Mouse (Mus musculus) hindbrain, embryonic 16.5 days (tissue): ENCODE measurements around the gene Nupr1l. TPM values are rescaled to one million over a fixed set of nuclear protein-coding genes. Genes with fewer than 3 reads are reported as not detected.

Experiments used
- ATAC-seq: fragments of 200-750 bp; cut with Nextera tagmentation; 2 replicates; pipeline ENCODE4 v1.8.0; 2017; ENCODE audit warnings: moderate TSS enrichment, moderate library complexity
- H3K27ac ChIP-seq: fragments of 300-500 bp; sonication (generic); 2 replicates; pipeline ENCODE4 v1.5.1; 2014; ENCODE audit warnings: low read depth, mild to moderate bottlenecking, control low read depth, low read length, moderate library complexity
- H3K27me3 ChIP-seq: fragments of 300-500 bp; sonication (generic); replicated peaks from 2 replicates; pipeline ENCODE4 v1.6.1; 2014; ENCODE audit warnings: low read length; ENCODE audit not compliant: control insufficient read depth, insufficient read depth
- H3K36me3 ChIP-seq: fragments of 300-500 bp; sonication (generic); 2 replicates; pipeline ENCODE4 v1.6.1; 2014; ENCODE audit warnings: mild to moderate bottlenecking, low read length, moderate library complexity, mixed read lengths; ENCODE audit not compliant: control insufficient read depth, insufficient read depth
- H3K4me1 ChIP-seq: fragments of 300-500 bp; sonication (generic); 2 replicates; pipeline ENCODE4 v1.6.1; 2014; ENCODE audit warnings: low read depth, low read length; ENCODE audit not compliant: control insufficient read depth, insufficient read depth
- H3K4me2 ChIP-seq: fragments of 300-500 bp; sonication (generic); 2 replicates; pipeline ENCODE4 v1.6.1; 2014; ENCODE audit warnings: mild to moderate bottlenecking, low read length, control low read depth, moderate library complexity
- H3K4me3 ChIP-seq: fragments of 300-500 bp; sonication (generic); 2 replicates; pipeline ENCODE4 v1.5.1; 2014; ENCODE audit warnings: mild to moderate bottlenecking, low read length, control low read depth, moderate library complexity
- H3K9ac ChIP-seq: fragments of 300-500 bp; sonication (generic); 2 replicates; pipeline ENCODE4 v1.6.1; 2014; ENCODE audit warnings: low read depth, mild to moderate bottlenecking, control low read depth, low read length, moderate library complexity
- H3K9me3 ChIP-seq: fragments of 300-500 bp; sonication (generic); 2 replicates; pipeline ENCODE4 v1.6.1; 2014; ENCODE audit warnings: mild to moderate bottlenecking, low read length, moderate library complexity; ENCODE audit not compliant: control insufficient read depth
- WGBS: fragments of 180-500 bp; shearing (Covaris S2); extraction: QIAGEN DNeasy Blood & Tissue Kit; methylation state at CpG from one replicate; pipeline ENCODE4 v1.1.7; 2014; 5-methylcytosine and 5-hydroxymethylcytosine counted together
- polyA plus RNA-seq: library from polyadenylated mRNA; unstranded; fragments of >200 nt; fragmentation: Nextera tagmentation; extraction: Ambion mirVana; gene quantifications from 2 replicates; pipeline ENCODE4 v1.2.1, GENCODE M21; 2015

Gene Nupr1l
- 4.5 and 4.7 TPM in 2 replicates for polyA plus RNA-seq

DNA sequence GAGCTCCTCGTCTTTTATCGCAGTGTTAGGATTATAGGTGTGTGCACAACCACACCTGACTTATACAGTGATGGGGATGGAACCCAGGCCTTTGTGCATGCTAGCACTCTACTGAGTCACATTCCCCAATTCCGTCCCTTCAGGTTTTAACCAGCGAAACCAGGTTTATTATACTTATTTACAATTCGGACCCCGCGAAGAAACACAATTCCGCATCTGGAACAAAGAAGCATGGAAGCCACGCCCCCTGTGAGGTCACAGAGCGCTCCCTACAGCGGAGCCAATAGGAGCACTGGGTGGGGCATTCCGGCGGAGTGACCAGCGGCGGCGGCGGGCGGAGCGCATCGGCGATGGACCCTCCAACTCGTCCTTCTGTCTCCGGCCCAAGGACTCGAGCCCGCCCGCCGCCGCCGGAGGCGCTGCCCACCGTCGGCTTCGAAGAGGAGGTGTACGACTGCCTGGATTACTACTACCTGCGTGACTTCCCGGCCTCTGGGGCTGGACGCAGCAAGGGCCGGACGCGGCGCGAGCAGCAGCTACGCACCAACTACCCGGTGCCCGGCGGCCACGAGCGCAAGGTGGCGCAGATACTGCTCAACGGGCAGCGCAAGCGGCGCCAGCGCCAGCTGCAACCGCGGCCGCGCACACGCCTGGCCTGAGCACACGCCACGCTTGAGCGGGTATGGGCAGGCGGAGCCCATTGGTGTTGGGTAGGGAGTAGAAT, at the start of gene Nupr1l:
TSS of gene Nupr1l (plus strand) at position 299 of the 724 bp plus-strand sequence.
- H3K27ac ChIP-seq, result peak within 1 kb of the TSS; percentile 93
- peak within 1 kb of the TSS; percentile 83 for H3K4me2 ChIP-seq
- under 1% methylated on average over 62 of the region's 63 CpGs for WGBS
- peaks cover 2% of the 10 kb centered on the region; the same call in 1 of the 2 replicates for H3K4me1 ChIP-seq
- no peaks in the 10 kb centered on the region for H3K9me3 ChIP-seq
- H3K9ac ChIP-seq, result peak within 1 kb of the TSS; percentile 81
- H3K4me3 ChIP-seq, result peak within 1 kb of the TSS; percentile 61
- ATAC-seq, result peak; percentile 98
- no peaks in the 10 kb centered on the region for H3K27me3 ChIP-seq
- no peaks in the 10 kb centered on the region for H3K36me3 ChIP-seq

DNA sequence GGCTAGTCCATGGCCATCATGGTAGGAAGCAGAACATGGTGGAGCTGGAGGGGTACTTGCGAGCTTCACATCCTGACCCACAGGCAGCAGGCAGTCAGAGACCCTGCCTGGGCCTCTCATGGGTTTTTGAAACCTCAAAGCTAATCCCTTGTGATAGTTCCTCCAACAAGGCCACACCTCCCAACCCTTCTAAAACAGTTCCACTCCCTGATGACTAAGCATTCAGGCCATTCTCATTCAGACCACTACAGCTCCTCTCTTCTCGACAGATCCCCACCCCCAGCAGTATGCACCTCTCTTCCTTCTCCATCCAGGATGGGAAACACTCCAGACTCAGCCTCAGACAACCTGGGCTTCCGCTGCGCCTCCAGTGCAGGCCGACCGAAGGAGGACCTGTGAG, 46.0 kb upstream of the Nupr1l start:
- H3K27me3 ChIP-seq, result no peaks in the 10 kb centered on the region
- no peak overlapping the region for H3K9ac ChIP-seq
- no peak overlapping the region for H3K4me3 ChIP-seq
- no peak overlapping the region for H3K27ac ChIP-seq
- no peaks in the 10 kb centered on the region for H3K9me3 ChIP-seq
- H3K36me3 ChIP-seq, result peaks cover 21% of the 10 kb centered on the region
- no peak for ATAC-seq
- no peaks in the 10 kb centered on the region for H3K4me1 ChIP-seq
- no peak overlapping the region for H3K4me2 ChIP-seq
- WGBS, result 92% methylated on average over 6 of the region's 6 CpGs

DNA sequence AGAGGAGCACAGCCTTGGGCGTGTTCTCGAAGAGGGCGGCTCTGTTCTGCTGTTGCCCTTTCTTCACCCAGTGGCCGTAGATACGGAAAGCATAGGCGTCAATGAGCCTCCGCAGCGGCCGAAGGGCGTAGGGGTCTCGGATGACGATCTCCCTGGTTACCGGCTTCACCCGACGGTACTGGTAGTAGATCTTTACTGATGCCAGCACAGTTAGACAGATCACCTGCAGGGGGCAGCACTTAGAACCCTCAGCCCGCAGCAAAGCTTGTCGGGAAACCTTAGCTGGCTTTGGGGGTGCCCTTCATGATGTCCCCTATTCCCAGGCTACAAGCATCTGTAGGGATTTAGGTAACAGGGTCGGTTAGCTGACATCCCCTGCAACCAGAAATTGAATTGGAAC, 43.9 kb upstream of the Nupr1l start:
- ATAC-seq, result no peak
- Histone ChIP-seq H3K27me3 (no peaks in the 10 kb centered on the region), H3K4me1 (no peaks in the 10 kb centered on the region), H3K9me3 (no peaks in the 10 kb centered on the region), H3K4me3 (no peak overlapping the region), H3K4me2 (peak overlapping the region; percentile 35), H3K36me3 (peaks cover 17% of the 10 kb centered on the region), H3K9ac (no peak overlapping the region; the same call in 1 of the 2 replicates), H3K27ac (no peak overlapping the region)
- 13% methylated on average over 18 of the region's 18 CpGs for WGBS

DNA sequence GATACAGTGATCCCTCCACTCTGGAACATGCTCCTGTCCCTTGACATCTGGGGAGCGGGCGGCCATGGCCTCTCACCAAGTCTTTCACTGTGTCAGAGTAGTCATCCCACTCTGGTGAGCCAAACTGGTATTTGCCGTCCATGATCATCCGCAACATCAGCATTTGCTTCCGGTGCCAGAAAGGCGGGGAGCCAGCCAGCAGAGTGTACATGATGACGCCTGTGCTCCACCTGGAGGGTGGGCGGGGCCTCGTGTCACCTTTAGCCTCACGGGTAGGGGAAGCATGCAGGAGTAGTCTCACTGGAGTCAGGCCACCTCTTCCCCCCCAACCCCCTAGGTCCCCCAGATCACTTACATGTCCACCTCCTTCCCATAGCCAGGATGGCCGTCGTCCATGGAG, 42.5 kb upstream of the Nupr1l start:
- no peak overlapping the region for H3K4me2 ChIP-seq
- ATAC-seq, result no peak
- H3K27ac ChIP-seq, result no peak overlapping the region
- H3K4me1 ChIP-seq, result no peaks in the 10 kb centered on the region
- H3K9ac ChIP-seq, result no peak overlapping the region
- H3K27me3 ChIP-seq, result no peaks in the 10 kb centered on the region
- WGBS, result 85% methylated on average over 12 of the region's 12 CpGs
- H3K4me3 ChIP-seq, result no peak overlapping the region
- H3K36me3 ChIP-seq, result peaks cover 13% of the 10 kb centered on the region
- H3K9me3 ChIP-seq, result no peaks in the 10 kb centered on the region

DNA sequence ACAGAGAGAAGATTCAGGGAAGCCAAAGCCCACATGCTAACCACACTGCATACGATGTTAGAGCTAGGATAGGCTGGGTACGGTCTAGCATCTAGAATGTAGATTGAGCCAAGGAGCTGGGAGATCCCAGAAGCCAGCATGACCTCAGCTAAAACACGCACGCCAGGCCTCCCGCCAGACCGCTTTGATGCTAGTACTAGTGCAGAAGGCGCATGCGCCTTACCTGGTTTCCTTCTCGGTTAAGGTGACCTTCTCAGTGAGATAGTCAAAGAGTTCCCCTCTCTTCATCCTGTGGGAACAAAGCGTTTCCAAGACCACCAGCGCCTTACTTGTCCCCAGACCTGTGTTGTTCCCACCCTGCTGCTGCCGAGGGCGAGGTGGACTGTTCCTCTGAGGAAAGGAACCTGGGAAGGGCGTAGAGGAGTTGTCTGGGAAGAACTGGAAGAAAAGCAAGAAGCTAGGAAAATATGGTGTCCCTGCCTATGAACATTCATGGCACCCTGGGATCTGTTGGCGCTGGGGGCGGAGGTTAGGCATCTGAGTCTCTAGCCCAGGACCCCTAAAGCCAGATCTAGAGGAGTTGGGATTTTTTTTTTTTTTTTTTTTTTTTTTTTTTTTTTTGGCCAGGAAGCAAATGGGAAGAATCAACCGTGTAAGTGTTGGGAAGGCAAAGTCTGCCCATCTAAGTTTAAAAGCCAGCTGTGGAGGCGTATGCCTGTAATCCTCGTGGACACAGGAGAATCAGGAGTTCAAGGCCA, 38.9 kb upstream of the Nupr1l start:
- Histone ChIP-seq H3K4me3 (no peak overlapping the region), H3K27me3 (no peaks in the 10 kb centered on the region), H3K36me3 (no peaks in the 10 kb centered on the region), H3K4me1 (no peaks in the 10 kb centered on the region), H3K27ac (no peak overlapping the region), H3K4me2 (no peak overlapping the region), H3K9me3 (no peaks in the 10 kb centered on the region), H3K9ac (no peak overlapping the region)
- WGBS, result 89% methylated on average over 19 of the region's 19 CpGs
- no peak for ATAC-seq

DNA sequence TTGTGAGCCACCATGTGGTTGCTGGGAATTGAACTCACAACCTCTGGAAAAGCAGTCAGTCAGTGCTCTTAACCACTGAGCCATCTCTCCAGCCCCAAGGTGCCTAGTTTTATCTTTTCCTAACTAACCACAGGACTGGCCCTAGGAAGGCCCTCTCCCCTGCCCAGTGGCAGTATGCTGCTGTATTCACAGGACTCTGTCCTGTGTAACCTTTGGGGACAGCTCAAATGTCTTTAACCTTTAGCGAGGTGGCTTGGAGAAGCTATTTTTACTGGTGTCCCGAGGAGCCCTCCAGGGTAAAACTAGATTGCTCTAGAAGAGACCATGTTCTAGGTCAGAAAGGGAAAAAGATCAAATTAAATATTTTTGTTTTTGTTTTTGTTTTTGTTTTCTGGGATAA, 37.1 kb upstream of the Nupr1l start:
- H3K9ac ChIP-seq, result no peak overlapping the region
- ATAC-seq, result no peak
- 84% methylated on average over 2 of the region's 2 CpGs for WGBS
- H3K4me2 ChIP-seq, result no peak overlapping the region
- no peaks in the 10 kb centered on the region for H3K27me3 ChIP-seq
- no peaks in the 10 kb centered on the region for H3K9me3 ChIP-seq
- no peaks in the 10 kb centered on the region for H3K4me1 ChIP-seq
- H3K36me3 ChIP-seq, result no peaks in the 10 kb centered on the region
- H3K27ac ChIP-seq, result no peak overlapping the region
- H3K4me3 ChIP-seq, result no peak overlapping the region

DNA sequence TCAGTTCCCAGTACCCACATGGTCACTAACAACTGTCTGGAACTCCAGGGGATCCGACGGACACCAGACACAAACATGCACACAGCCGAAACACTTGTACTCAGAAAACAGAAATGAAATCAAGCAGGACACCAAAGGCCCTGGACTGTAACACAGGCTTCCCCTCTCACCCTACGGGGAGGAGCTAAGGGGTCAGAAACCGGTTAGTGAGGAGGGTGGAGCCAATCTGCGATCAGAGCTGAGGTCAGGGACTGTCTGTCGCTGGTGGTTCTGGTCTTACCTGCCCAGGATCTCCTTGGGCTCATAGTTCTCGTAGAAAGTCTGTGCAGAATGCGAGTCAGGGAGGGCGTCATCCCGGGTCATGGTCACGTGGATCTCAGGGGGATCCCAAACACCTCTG, 34.4 kb upstream of the Nupr1l start:
- ATAC-seq, result no peak
- Histone ChIP-seq H3K9ac (no peak overlapping the region), H3K27me3 (no peaks in the 10 kb centered on the region), H3K27ac (no peak overlapping the region), H3K36me3 (no peaks in the 10 kb centered on the region), H3K4me3 (no peak overlapping the region), H3K4me1 (no peaks in the 10 kb centered on the region), H3K9me3 (no peaks in the 10 kb centered on the region), H3K4me2 (no peak overlapping the region)
- WGBS, result 83% methylated on average over 12 of the region's 12 CpGs

DNA sequence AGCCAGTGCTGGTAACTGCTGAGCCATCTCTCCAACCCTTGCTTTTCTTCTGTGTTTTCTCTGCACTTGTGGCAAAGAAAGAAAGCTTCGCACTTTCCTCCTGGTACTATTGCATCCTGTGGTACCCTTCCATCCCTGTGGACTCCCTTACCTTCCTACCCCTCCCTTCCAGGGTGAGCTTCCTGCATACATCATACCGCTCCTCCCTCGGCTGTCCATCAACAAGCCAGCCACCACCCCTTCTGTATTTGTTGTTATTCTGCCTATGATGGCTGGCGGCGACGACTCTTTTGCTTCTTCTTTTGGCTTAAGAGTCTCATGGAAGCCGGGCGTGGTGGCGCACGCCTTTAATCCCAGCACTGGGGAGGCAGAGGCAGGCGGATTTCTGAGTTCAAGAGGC, 33.2 kb upstream of the Nupr1l start:
- ATAC-seq, result no peak
- no peak overlapping the region for H3K27ac ChIP-seq
- H3K4me3 ChIP-seq, result no peak overlapping the region
- no peak overlapping the region for H3K4me2 ChIP-seq
- H3K9ac ChIP-seq, result no peak overlapping the region
- H3K9me3 ChIP-seq, result no peaks in the 10 kb centered on the region
- 81% methylated on average over 11 of the region's 11 CpGs for WGBS
- H3K27me3 ChIP-seq, result no peaks in the 10 kb centered on the region
- no peaks in the 10 kb centered on the region for H3K4me1 ChIP-seq
- H3K36me3 ChIP-seq, result peaks cover 2% of the 10 kb centered on the region; the same call in 1 of the 2 replicates

DNA sequence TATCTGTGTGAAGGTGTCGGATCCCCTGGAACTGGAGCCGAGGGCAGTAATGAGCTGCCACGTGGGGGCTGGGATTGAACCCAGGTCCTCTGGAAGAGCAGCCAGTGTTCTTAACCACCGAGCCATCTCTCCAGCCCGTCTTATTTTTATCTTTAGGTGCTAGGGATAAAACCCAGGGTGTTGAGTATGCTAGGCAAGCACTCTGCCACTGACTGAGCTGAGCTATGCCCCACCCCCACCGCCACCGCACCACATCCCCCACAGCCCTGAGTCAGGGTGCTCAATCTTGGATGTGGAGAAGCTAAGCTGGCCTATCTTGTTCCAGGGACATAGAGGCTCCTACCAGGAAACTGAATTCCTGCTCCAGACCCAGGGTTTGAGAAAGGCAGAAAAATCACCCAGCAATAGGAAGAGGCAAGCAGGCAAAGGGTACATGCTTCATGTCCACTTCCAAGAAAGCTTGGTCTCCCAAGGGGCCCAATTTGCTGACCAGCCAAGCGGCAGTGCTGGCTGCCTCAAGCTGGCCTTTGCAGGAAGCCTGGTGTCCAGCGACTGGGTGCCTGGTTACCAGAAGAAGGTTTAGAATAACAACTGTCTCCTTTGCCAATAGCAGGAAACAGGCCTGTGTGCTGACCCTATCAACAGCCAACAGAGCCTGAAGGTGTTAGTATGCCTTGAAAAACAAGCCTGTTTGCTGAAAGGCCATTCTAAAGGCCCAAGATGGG, 30.4 kb upstream of the Nupr1l start:
- no peak overlapping the region for H3K4me2 ChIP-seq
- no peak overlapping the region for H3K27ac ChIP-seq
- H3K9me3 ChIP-seq, result no peaks in the 10 kb centered on the region
- H3K36me3 ChIP-seq, result peaks cover 18% of the 10 kb centered on the region
- no peak for ATAC-seq
- H3K27me3 ChIP-seq, result no peaks in the 10 kb centered on the region
- H3K9ac ChIP-seq, result no peak overlapping the region; the same call in 1 of the 2 replicates
- H3K4me1 ChIP-seq, result no peaks in the 10 kb centered on the region
- WGBS, result 80% methylated on average over 9 of the region's 9 CpGs
- H3K4me3 ChIP-seq, result no peak overlapping the region
